Mouse (Mus musculus): ENCODE data around the gene Ttk.
A peak's percentile ranks its signal among the peaks of the same experiment; 100 is the strongest.

Gene Ttk

DNA sequence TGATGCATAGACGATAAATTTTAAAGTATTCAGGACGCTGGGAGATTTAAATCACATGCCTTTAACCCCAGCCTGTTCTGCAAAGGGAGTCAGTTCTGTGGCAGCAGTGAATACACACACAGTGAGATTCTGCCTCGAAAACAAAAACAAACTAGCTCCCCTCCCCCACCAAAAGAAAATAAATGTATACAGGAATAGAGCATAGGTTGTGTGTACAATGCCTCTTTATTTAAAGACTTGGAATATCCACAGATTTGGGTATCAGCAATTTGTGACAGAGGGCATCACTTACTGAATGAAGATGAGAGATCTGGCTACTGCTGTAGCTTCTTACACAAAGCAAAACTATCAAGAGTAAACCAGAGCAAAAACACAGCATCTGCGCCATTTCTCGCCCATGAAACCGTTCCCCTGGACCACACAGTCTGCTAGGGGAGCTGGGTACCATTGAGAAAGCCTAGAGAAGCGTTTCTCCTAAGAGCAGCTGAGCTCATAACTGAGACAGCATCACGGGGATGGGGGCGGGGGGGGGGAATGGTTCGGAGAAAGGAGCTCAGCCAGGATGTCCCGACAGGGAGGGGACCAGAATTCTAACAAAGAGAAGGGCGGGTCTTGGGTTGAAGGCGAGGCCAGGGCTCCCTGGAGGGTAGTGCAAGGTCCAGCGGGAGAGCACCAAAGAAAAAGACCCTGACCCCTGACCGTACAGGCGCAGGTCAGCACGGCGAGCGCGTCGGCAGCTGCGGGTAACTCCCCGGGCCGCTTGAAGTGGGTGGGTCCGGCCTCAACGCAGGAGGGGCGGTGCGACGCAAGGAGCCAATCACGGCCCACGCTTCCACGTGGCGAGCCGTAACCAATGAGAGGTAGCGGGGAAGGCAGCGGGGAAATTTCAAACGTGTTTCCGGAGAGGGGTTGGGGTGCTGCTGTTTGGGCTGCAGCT lies at the start of gene Ttk:
Ttk (plus strand) TSS at position 879 of the 937 bp plus-strand sequence.
- peak; percentile 95 for DNase-seq (ENCODE audit: low read depth)

DNA sequence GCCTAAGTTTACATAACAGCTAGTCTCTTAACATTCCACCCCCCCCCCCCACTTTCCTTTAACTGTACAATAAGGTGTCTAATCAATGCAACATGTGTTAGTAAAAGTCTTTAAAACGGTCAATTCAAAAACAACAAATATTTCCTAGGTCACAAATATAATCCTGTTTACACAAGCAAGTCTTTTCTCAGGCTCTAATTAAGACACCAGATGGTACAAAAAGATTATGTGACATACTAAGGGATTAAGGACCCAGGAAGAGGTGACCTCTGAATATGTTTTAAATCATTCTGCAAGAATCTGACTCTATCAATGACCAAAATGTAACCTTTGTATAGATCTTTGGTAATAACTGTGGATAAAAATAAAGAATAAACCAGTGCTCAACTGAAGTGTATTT lies 49.0 kb upstream of the Ttk start:
- DNase-seq (ENCODE audit: low read depth): no peak

DNA sequence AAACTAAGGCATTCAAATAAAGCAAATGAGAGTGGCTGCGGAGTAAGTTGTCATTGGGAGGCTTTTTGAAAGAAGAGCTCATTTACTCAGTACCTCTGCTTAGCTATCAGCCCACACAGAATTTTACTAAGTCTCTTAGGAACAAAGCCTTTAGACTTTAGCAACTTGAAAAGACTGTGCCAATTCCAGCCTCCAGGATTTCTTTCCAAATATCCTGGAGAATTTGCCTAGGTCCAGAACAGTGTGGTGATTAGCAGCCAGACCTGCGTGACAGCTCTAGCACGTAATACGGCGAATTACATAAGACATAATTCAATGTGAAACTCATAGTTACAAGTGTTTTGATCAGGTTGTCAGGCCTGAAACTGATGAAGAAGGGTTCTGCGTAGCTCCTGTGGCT lies 45.2 kb upstream of the Ttk start:
- DNase-seq (ENCODE audit: low read depth): no peak

DNA sequence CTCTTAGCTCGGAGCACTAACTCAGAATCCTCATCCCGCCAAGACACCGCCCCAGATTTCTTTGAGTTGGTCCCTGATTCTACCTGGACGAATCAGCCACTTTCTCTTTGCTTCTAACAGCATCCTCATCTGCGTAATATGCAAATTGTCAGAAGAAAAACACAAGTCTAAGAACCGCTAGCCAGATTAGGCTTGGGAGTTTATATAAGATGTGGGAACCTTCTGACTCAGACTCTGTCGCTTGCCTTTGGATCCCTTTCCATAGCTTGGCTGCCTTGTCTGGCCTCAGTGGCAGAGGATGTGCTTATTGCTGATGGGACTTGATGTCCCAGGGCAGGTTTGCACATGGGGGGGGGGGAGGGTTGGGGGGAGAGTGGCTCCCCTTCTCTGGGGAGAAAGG lies 37.6 kb upstream of the Ttk start:
- no peak for DNase-seq (ENCODE audit: low read depth)

DNA sequence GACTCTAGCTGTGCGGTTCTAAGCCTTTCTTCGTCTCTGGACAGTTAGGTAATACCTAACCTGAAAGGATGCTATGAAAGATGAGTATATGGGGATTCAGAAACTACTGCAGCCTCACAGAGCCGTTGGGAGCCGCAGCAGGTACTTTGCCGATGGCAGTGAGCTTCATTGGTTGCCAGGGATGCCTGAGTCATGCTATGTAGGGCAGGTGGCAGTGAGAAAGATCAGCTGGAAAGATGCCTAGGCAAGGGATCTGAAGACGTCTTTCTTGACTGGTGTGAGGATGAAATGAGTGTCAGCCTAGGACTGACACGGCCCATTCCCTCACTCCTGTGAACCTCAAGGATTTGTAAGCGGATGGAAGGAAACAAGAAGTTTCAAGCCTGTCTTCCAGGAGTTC lies 36.6 kb upstream of the Ttk start:
- DNase-seq (ENCODE audit: low read depth): no peak

DNA sequence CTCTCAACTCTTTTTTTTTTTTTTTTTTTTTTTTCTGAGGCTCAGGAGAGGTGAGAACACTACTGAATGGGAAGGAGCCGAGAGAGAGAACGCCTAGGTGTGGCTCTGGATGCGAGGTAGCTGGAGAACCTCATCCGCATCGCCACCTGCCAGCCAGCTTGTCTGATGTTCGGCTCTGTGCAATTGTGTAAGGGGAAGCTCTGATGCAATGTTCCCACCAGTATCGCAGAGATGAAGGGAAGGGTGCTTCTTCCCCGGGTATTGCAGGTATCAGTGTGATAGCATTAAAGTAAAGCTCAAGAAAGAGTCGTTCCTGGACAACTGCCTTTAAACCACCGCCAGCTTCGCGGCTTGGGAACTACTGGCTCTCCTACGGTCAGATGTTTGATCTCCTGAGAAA lies 30.1 kb upstream of the Ttk start:
- DNase-seq (ENCODE audit: low read depth): no peak

DNA sequence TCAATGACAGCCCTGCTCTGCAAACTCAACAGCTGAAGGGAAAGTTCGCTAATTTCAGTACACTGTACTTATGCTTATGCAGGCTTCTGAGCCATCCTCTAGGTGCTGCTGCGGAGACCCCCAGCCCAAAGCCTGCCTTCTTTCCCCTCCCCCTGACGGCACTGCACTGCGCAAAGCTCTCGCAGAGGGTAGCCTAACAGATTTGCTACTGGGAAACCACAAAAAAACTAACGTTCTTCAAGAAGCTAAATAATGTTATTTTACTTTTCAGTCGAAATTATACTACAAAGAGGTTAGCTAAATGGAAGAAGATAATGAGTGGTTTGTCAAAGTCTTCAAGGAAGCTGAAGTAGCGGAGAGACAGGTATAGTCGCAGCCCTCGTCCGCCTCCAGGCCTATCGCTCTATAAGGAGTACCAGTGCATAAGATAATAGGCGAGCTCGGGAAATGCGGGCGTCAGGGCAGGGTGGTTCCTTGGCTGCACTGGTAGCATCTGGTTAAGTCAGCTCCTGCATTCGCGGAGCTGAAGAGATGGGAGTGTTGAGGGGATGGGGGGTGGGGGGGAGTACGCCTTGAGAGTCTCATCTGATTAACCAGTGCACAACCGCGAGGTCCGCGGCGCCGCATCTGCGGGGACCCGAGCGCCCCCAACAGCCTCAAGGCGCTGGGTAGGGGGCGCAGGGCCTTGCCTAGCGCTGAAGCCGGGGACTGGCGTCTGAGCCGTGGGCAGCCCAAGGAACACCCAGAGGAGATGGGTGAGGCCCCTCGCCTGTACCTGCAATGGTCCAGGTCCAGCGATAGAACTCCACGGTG lies 29.1 kb upstream of the Ttk start:
- DNase-seq (ENCODE audit: low read depth): peak; percentile 21

DNA sequence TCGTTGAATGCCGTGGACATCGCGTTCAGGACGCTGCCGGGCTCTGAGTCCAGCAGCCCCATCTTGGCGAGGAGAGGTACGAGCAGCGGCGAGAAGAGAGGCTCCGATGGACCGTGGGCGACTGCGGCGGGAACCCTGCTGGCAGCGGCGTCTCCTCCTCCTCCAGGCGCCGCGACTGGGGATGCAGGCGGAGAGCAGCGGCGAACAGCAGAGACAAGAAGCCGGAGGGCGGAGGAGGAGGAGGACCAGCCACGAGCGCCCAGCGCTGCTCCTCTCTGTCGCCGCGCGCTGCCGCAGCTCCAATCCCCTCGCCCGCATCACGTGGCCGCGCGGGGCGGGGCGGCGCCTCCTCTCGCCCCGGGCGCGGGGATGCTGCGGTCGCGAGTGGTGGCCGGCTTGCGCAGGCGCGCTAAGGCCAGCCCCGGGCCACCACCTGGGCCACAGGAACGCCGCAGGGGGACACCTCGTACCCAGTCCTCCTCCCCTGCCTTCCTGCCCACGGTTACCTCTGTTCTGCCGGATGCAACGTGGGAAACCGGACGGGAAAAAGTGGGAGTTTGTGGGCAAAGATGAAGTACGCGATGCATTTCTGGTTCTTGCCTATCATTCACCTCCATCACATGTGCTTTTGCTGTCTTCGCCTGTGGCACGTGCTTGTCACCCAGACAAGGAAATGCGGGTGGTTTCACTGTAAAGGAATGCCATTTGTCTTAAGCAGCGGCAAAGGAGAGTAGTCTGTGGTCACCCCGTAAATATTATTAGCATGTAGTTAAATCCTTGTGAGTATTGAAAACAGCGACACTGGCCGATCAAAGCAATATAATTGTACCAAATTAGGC lies 28.3 kb upstream of the Ttk start, which contains the start of gene Elovl4:
Elovl4 (minus strand) TSS at position 301 of the 839 bp plus-strand sequence.
- DNase-seq (ENCODE audit: low read depth): peak; percentile 54

DNA sequence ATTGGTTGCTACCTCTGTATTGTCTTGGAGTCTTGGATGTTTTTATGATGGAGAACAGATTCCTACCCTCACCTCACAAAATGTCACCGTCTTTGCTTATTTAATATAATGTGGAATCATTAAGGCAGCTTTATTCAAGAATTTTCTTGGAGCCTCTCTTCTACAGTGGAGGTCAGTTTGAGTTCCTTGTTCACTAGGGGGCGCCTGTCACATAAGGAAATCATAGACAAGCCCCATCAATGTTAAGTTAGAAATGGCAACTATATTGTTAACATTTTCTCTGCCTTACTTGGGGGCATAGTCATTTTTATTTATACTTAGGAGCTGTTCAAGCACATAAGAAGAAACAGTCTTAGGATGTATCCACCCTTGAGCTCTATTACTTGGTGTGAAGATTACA lies 26.9 kb upstream of the Ttk start:
- DNase-seq (ENCODE audit: low read depth): peak; percentile 71

DNA sequence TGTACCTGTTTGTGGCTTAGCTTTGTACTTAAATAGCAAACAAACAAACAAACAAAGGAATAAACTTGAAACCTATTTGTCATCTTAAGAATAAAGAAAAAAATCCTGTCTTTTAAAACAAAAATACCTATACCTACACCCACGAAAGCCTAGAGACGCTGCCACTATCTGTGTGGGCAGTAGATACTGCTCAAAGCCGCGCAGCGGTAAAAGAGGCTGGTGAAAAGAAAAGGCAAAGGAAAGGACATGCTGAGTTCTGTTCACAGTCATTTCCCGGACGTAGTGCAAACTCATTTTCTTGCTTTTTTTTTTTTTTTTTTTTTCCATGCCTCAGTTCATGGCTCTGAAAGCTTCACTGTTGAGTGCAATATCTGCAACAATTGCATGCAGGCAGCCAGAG lies 15.3 kb upstream of the Ttk start:
- DNase-seq (ENCODE audit: low read depth): no peak

DNA sequence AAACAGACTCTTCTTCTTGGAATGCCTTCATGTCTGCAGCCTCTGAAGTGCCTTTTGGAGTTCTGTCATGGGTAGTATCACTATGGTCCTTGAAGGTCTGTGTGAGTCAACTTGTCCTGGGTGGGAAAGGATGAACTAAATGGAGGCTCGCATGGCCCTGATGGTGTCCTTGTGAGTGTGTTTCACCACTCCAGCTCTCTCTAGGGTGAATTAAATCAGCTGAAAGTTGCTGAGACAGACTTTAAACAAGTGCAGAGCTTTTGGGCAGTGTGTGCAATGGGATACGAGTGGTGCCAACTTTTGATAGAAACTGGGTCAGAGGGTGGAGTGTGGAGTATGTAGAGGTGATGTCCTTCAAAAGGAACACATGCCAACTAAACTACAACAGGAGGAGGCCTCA lies 13.5 kb upstream of the Ttk start:
- DNase-seq (ENCODE audit: low read depth): no peak

DNA sequence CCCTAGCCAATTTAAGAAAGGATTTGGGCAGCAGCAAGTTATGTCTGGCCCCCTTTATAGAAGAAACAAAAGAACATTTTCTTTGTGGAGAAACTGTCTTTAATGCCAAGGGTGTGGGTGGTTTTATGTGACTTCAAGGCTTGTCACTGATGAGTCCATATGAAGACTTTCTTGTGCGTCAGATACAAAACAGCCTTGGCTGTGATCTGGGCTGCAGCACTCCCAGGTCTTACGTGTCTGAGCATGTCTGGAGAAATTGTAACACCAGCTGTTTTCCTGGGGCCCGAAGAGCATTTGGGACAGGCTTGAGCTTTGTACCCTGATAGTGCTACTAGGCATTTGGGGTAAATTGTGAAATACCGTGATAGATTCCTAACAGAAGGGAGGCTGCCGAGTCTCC lies 11.6 kb upstream of the Ttk start:
- DNase-seq (ENCODE audit: low read depth): no peak

DNA sequence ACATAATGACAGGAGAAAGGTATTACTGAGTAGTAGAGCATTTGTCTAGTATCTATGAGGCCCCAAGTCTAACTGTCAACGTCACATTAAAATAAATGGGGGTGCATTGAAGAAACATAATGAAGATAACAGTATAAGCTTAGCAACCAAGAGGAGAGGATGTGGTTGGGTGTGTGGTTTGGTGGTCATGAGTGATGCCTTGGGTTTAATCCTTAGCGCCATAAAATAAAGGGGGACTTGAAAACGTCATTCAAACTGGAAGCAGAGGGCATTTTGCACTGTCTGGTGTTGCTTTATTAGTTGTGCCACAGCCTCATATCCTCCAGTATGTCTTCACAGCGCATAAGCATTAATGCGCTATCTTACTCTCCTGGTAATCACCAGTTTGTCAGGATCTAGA lies 4.6 kb upstream of the Ttk start:
- DNase-seq (ENCODE audit: low read depth): peak; percentile 19

DNA sequence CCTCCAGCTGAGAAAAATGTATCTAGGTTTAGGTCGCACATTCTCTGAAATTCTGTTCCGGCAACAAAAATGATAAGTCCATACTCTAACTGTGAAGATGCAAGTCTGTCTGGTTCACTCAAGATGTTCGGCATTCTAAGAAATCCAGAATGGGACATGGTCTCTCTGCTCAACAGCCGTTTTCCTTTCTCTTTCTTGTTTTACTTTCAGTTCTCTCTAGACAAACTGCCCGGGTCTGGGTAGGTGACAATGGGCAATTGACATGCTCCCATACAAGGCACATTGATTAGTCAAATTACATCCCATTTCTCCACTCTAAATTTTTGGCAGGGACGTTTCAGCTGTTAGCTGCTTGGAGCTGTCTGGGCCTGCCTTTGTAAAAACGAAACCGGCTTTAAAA lies 3.3 kb upstream of the Ttk start:
- peak; percentile 5 for DNase-seq (ENCODE audit: low read depth)

DNA sequence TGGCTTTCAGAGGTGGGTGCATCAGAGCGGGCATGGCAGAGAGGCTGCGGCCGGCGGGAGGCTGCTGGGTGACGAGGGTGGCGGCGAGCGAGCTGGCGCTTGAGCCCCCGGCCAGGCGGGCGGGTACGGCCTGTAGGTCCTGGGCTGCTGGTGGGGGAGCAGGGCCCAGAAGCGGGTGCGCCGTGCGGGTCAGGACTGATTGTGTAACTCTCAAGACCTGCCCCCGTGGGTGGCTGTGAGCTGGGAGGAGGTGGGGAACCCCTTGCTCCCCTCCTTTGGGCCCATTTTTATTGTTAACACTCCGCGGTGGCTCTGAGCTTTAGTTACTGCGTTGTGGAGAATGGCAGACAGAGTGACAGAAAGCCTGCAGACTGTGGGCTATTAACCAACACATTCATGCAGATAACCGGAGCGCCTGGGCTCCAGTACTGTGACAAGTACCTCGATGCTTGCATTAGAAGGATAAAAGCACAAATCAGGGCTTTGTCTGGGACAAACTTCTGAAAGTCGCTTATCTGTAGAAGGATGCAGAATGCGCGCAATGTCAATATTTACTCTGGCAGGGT lies 342 bp downstream of the Ttk start:
- no peak for DNase-seq (ENCODE audit: low read depth)

DNA sequence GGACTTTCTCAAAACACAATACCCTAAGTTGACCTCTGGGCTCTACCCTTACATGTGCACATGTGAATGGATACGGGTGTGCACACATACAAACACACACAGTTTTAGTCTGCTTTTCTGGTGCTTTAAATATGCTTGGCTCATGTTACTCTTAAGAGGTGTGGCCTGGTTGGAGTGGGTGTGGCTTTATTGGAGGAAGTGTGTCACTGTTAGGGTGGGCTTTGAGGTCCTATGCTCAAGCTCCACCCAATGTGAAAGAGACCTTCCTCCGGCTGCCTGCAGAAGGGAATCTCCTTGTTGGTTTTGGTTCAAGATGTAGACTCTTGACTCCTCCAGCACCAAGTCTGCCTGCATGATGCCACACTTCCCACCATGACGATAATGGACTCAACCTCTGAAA lies 18.0 kb downstream of the Ttk start:
- DNase-seq (ENCODE audit: low read depth): no peak

DNA sequence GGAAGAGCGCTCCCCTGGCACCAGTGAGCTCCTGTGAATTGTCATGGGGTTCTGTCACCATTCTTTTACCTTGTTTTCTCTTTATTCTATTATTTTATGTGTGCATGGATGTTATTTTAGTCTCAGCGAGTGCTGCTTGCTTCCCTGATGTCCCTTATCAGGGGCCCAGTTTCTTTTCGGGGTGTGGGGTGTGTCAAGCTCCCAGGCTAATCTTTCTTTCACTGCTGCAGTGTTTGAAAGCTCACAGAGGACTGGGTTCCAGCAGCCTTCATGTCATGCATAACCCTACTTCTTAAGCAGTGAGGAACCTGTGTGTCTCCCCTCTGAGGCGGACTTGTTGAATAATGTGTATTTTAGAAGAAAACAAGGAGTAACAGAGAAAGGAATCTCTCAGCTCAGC lies 30.7 kb downstream of the Ttk start:
- DNase-seq (ENCODE audit: low read depth): no peak

DNA sequence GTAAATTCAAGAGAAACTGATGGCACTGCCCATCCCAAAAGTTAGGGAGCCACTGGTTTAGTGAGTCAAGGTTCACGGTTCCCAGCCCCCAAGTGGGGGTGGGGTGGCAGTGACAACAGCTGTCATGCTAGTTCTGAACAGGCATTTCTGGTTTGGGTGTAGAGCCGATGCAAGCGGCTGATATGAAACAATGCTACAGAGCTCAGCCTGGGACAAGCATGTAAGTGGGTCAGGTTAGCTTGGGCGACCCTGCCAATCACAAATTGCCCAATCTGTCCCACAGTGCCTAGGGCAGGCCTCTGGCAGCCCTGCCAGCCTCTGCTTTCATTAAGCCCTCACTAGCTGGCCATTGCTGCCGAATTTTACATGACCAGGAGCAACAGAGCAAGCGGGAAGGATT lies 47.7 kb downstream of the Ttk start:
- no peak for DNase-seq (ENCODE audit: low read depth)

DNA sequence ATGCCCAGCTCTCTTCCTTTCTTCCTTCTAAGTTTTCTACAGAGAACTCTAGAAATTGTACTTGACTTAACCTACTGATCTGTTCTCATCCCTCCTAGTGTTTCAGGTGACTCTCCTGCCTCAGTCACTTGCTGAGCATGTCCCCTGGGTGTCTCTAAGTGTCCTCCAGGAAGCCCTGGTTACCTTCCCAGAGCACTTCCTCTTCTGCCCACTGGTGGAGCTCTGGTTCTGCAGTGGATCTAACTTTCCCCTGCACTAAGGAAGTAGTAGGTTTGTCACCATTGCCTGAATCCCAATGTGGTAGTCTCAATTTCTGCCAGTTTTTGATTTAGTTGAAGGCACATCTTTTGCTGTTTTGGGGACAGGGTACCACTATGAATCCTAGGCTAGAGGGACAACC lies 51.7 kb downstream of the Ttk start:
- peak; percentile 4 for DNase-seq (ENCODE audit: low read depth)

DNA sequence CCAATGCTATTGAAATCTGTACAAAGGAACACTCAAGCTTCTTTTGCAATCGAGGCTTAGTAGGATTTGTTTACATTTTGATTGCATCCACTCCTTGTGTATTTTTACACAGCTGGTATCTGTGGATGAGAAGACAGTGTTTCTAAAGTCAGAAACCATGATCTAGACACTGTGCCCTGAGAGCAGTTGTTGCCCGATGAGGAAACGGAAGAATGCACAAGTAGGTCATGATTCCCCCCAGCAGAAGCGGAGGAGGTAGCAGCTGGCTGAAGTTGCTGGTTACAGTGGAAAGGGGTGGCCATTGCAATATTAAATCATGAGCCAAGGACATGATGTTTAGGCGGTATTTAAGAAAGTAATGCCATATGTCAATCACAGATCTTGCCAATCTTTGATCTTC lies 53.7 kb downstream of the Ttk start:
- no peak for DNase-seq (ENCODE audit: low read depth)

DNA sequence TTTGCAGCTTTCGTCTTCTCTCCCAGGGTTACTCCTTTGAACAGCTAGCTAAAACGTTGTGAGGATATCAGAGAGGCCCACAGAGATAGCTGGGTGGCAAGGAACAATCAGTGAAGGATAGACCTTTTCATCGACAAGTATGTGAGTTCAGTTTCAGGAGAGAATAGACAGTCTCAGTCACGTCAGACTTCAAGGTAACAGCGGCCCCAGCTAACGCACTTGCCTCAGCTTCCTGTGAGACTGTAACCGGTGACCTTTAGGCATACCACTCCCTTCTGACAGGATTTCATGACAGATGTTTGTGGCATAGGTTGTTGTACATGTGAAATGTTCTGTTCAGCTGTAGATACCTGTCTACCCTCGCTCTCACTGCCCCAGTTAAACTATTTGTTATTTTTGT lies 58.6 kb downstream of the Ttk start:
- DNase-seq (ENCODE audit: low read depth): peak; percentile 57

DNA sequence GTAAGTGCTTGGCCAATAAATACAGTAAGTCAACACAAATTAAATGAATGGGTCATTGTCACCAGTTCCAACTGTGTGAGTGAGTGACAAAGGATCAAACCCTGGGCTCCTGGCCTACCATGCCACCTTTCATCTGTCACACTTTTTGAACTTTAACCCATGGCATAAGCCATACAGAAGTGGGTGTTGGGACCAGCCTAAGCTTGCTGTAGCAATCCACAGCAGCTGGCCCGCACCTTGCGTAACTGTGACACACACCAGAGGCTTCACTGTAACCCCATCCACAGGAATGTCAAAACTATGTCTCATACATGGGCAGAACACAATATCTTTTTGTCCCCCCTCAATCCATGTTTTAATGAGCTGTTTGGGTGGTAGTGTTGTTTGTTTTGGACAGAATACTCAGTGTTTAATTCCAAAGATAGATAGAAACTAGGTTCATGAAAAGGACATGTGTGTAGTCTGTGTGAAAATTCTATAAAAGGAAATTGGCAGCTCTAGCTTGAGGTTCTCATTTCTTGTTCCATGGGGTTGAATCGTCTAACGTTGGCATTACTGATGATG lies 59.4 kb downstream of the Ttk start:
- DNase-seq (ENCODE audit: low read depth): peak; percentile 3
